Mouse (Mus musculus): ENCODE results near the gene Cox6a2. TPM values are rescaled to one million over a fixed set of nuclear protein-coding genes. Genes with fewer than 3 reads are reported as not detected.

Cox6a2 gene
- total RNA-seq, 2 experiments from 2014 or later, result 2,318 to 2,864 TPM

Other genes with a start within 250 kb of the Cox6a2 start
- 100 to 1,000 TPM; 154 to 216 TPM for gene Fus, start 238.9 kb downstream of the Cox6a2 start, total RNA-seq (2021)
- 1 to 10 TPM; 7.7 to 9.8 TPM for gene Pycard, start 212.5 kb downstream of the Cox6a2 start, total RNA-seq (2021)
- 100 to 1,000 TPM; 286 to 346 TPM for gene Trim72, start 202.4 kb downstream of the Cox6a2 start, total RNA-seq (2021)
- gene Itgam, start 143.7 kb downstream of the Cox6a2 start, total RNA-seq (2021), result 1 to 10 TPM; 7.1 to 7.3 TPM
- gene Gm49368, start 143.7 kb downstream of the Cox6a2 start, total RNA-seq (2021), result not detected
- under 1 TPM; 0.11 to 0.39 TPM for gene Itgax, start 76.8 kb downstream of the Cox6a2 start, total RNA-seq (2021)
- 1 to 10 TPM in 1 of 2 experiments, under 1 TPM in 1; 0.36 to 1.2 TPM for gene Itgad, start 52.0 kb downstream of the Cox6a2 start, total RNA-seq (2021)
- 1 to 10 TPM; 7.4 to 8.4 TPM for gene Armc5, start 31.0 kb upstream of the Cox6a2 start, total RNA-seq (2021)
- gene 9130023H24Rik, start 31.6 kb upstream of the Cox6a2 start, total RNA-seq (2021), result 1 to 10 TPM; 2.9 to 4.2 TPM
- gene Tgfb1i1, start 40.4 kb upstream of the Cox6a2 start, total RNA-seq (2021), result 10 to 100 TPM; 17.4 to 20.8 TPM
- not detected for gene Slc5a2, start 59.3 kb upstream of the Cox6a2 start, total RNA-seq (2021)
- gene BC017158, start 91.8 kb upstream of the Cox6a2 start, total RNA-seq (2021), result 1 to 10 TPM; 5.2 to 6.3 TPM
- 10 to 100 TPM in 1 of 2 experiments, 1 to 10 TPM in 1; 9.5 to 12.1 TPM for gene Rgs10, start 212.4 kb upstream of the Cox6a2 start, total RNA-seq (2021)